Mouse (Mus musculus): ENCODE results near the gene Dmpk.

DNA sequence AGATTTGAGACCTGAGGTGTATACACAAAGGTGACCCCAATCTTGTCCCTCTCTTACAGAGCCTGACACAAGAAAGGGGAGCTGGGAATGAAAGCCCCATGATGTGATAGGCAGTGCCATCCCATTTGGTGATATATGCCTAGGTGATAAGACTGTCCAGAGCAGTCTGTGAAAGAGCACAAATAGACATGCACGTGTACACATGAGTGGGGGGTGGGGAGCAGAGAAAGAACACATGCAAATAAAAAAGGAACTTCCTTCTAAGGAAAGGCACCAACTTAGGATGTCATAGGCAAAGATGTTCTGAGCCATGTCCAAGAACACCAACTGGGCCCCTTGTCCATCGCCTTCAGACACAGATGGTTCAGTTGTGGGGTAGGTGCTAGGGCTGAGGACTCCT, 20.8 kb downstream of the Dmpk start:
- TF ChIP-seq CTCF (IDR thresholded peaks at IDR 0.05; ENCODE audit: borderline replicate concordance, insufficient read depth, low read length) (no peak), POLR2A (IDR thresholded peaks at IDR 0.05; ENCODE audit: low read depth, low read length) (no peak)

All from embryonic fibroblast, embryonic 13.5 days (primary cell).